Mouse (Mus musculus) testis, adult 2 months (tissue): ENCODE data around the gene Aco2. TPM values are rescaled to one million over a fixed set of nuclear protein-coding genes. Genes with fewer than 3 reads are reported as not detected.

ENCODE experiments used
- H3K27ac ChIP-seq: fragments of 200-500 bp; 2 replicates; pipeline ENCODE4 v1.5.1; 2012; ENCODE audit warnings: low read depth, low read length; ENCODE audit not compliant: control insufficient read depth, insufficient read depth
- H3K27me3 ChIP-seq: fragments of 200-500 bp; 2 replicates; pipeline ENCODE4 v1.6.1; 2012; ENCODE audit warnings: mild to moderate bottlenecking, low read length, moderate library complexity; ENCODE audit not compliant: control insufficient read depth, insufficient read depth
- H3K36me3 ChIP-seq: fragments of 200-500 bp; 2 replicates; pipeline ENCODE4 v1.6.1; 2012; ENCODE audit warnings: mild to moderate bottlenecking, low read length; ENCODE audit not compliant: control insufficient read depth, insufficient read depth
- H3K4me1 ChIP-seq: fragments of 200-500 bp; 2 replicates; pipeline ENCODE4 v1.6.1; 2012; ENCODE audit warnings: low read length; ENCODE audit not compliant: control insufficient read depth, insufficient read depth
- H3K4me3 ChIP-seq: fragments of 200-500 bp; 2 replicates; pipeline ENCODE4 v1.5.1; 2012; ENCODE audit warnings: low read depth, mild to moderate bottlenecking, low read length, moderate library complexity, mixed read lengths; ENCODE audit not compliant: control insufficient read depth
- CTCF ChIP-seq: fragments of 200-500 bp; IDR thresholded peaks from 2 replicates; pipeline ENCODE4 v1.5.1; 2012; ENCODE audit warnings: low read depth, mild to moderate bottlenecking, inconsistent platforms, low read length, moderate library complexity; ENCODE audit not compliant: control insufficient read depth, insufficient read depth, insufficient replicate concordance
- POLR2A ChIP-seq: fragments of 200-500 bp; IDR thresholded peaks from 2 replicates; pipeline ENCODE4 v1.6.1; 2012; ENCODE audit warnings: low read depth, mild to moderate bottlenecking, inconsistent platforms, low read length, moderate library complexity; ENCODE audit not compliant: control insufficient read depth
- polyA plus RNA-seq: library from polyadenylated mRNA; depleted of rRNA; stranded (reverse); fragments of >200 nt; gene quantifications from 2 replicates; pipeline ENCODE4 v1.2.3, GENCODE M21; 2012

Gene Aco2
- polyA plus RNA-seq, 1 experiment, result 112 TPM

GRCm38 (mm10) chr15:81846755-81847154 lies 25.4 kb upstream of the Aco2 start:
- no peaks in the 10 kb centered on the region for H3K27me3 ChIP-seq
- H3K27ac ChIP-seq, result peak overlapping the region; percentile 26; the same call in 1 of the 2 replicates
- no peak overlapping the region for H3K4me3 ChIP-seq
- no peaks in the 10 kb centered on the region for H3K4me1 ChIP-seq
- H3K36me3 ChIP-seq, result peaks cover 7% of the 10 kb centered on the region
- TF ChIP-seq CTCF (no peak), POLR2A (no peak)

- Histone ChIP-seq H3K4me1 (no peaks in the 10 kb centered on the region), H3K36me3 (peaks cover 7% of the 10 kb centered on the region), H3K27me3 (no peaks in the 10 kb centered on the region), H3K4me3 (no peak overlapping the region), H3K27ac (peak overlapping the region; percentile 26; the same call in 1 of the 2 replicates)
- no peak for TF ChIP-seq POLR2A
- no peak for TF ChIP-seq CTCF
These were observed 24.9 kb upstream of the Aco2 start for GRCm38 (mm10) chr15:81847161-81847560.

GRCm38 (mm10) chr15:81847861-81848260 lies 24.2 kb upstream of the Aco2 start:
- Histone ChIP-seq H3K27ac (no peak overlapping the region), H3K36me3 (peaks cover 7% of the 10 kb centered on the region), H3K27me3 (no peaks in the 10 kb centered on the region), H3K4me1 (no peaks in the 10 kb centered on the region), H3K4me3 (no peak overlapping the region)
- no peak for TF ChIP-seq POLR2A
- TF ChIP-seq CTCF, result no peak

- Histone ChIP-seq H3K4me1 (no peaks in the 10 kb centered on the region), H3K36me3 (peaks cover 7% of the 10 kb centered on the region), H3K27ac (no peak overlapping the region), H3K27me3 (no peaks in the 10 kb centered on the region), H3K4me3 (no peak overlapping the region)
- no peak for TF ChIP-seq POLR2A
- peak; percentile 27; the same call in 1 of the 2 replicates for TF ChIP-seq CTCF
These were observed 23.8 kb upstream of the Aco2 start for GRCm38 (mm10) chr15:81848301-81848700.

- Histone ChIP-seq H3K4me1 (no peaks in the 10 kb centered on the region), H3K36me3 (peaks cover 7% of the 10 kb centered on the region)
- TF ChIP-seq CTCF (no peak), POLR2A (no peak)
These were observed 23.0 kb upstream of the Aco2 start for GRCm38 (mm10) chr15:81849104-81849503.

GRCm38 (mm10) chr15:81850718-81851117 lies 21.4 kb upstream of the Aco2 start:
- no peak overlapping the region for H3K27ac ChIP-seq
- no peaks in the 10 kb centered on the region for H3K27me3 ChIP-seq
- no peak overlapping the region for H3K4me3 ChIP-seq
- peaks cover 7% of the 10 kb centered on the region for H3K36me3 ChIP-seq
- TF ChIP-seq POLR2A (no peak), CTCF (no peak)
- H3K4me1 ChIP-seq, result peaks cover 2% of the 10 kb centered on the region; the same call in 1 of the 2 replicates

More at GRCm38 (mm10) chr15:81849104-81849503, 23.0 kb upstream of the Aco2 start:
- Histone ChIP-seq H3K27ac (no peak overlapping the region), H3K4me3 (no peak overlapping the region), H3K27me3 (no peaks in the 10 kb centered on the region)

GRCm38 (mm10) chr15:81851375-81851774 lies 20.7 kb upstream of the Aco2 start:
- no peak for TF ChIP-seq POLR2A
- no peak for TF ChIP-seq CTCF
- H3K27ac ChIP-seq, result no peak overlapping the region

GRCm38 (mm10) chr15:81852411-81853000 lies 19.6 kb upstream of the Aco2 start:
- Histone ChIP-seq H3K4me3 (no peak overlapping the region), H3K36me3 (peaks cover 7% of the 10 kb centered on the region), H3K4me1 (peaks cover 16% of the 10 kb centered on the region), H3K27me3 (no peaks in the 10 kb centered on the region), H3K27ac (no peak overlapping the region)
- TF ChIP-seq CTCF (no peak), POLR2A (no peak)

More at GRCm38 (mm10) chr15:81851375-81851774, 20.7 kb upstream of the Aco2 start:
- Histone ChIP-seq H3K36me3 (peaks cover 7% of the 10 kb centered on the region), H3K4me3 (no peak overlapping the region), H3K27me3 (no peaks in the 10 kb centered on the region), H3K4me1 (peaks cover 9% of the 10 kb centered on the region)
